Mouse (Mus musculus): ENCODE data around the gene Pdia5.

The Pdia5 gene

DNA sequence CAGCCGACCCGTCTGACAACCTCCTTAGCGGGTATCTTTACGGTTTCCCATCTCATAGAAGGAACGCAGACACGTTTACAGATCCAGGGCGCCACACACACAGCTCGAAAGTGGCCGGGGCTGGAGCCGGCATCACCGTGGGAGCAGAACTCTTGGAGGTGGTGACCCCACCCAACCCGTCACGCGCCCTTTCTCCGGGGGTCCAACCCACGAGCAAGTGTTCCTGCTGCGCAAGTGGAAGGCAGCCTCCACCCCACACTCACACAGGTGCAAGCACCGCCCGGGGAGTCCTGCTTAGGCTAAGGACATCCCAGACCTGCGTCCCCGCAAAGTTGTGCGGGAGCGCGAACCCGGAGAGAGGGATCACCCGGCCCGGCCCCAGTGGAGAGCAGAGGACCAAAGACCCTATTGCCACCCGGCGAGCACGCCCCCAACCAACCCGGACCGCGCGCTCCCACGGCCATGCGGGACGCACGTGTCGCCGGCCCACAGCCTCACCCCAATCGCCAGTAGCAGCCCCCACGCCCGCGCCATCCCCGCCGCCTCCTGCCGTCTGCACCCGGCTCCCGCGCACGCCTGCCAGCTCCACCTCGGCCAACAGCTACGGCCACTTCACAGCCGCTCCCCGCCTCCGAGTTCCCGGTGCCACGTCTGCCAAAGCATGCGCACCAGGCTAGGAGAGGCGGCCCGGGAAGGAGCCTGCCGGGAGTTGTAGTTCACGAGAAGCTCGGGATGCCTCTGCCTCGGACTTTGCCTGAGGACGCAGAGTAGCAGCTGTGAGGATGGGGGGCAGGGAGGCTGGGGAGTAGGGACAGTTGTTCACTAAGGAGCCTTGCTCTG is at the start of gene Pdia5:
Pdia5 (minus strand) TSS at position 643 of the 840 bp plus-strand sequence.
- DNase-seq (ENCODE audit: low read depth): peak; percentile 45

DNA sequence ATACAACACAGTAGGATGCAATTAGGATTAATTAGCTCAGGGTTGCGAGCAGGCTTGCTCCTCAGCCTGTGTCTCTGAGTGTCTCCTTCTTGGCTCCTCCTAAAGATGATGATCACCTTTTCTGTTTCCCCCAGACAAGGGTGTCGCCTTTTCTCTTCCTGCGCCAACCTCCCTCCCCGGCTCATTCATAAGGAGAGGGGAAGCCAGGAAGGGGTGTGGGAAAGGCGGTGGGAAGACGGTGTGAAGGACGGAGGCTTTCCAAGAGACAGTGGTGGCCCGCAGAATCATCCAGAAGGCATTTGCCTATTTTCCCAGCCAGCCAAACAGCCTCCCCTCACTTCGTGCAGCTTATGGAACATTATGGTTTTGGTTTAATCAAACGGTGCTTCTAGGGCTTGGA is 48.4 kb upstream of the Pdia5 start:
- DNase-seq (ENCODE audit: low read depth): no peak

DNA sequence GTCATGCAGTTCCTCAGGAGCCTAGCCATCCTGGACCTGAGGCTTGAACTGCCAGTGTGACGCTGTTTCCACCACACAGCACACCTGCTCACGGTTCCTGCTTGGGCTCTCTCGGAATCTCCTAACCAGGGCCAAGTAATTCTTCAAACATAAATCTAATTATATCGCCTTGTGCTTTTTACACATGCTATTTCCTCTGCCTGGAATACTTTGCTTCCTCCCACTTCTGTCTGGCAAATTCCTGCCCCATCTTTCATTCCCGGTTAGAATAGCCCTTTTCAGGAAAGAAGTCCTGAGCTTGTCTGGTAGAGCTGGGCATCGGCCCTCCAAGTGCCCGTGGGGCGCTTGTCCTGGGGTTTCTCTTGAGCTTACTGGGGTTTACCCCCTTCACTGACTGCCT is 47.0 kb upstream of the Pdia5 start:
- DNase-seq (ENCODE audit: low read depth): no peak

DNA sequence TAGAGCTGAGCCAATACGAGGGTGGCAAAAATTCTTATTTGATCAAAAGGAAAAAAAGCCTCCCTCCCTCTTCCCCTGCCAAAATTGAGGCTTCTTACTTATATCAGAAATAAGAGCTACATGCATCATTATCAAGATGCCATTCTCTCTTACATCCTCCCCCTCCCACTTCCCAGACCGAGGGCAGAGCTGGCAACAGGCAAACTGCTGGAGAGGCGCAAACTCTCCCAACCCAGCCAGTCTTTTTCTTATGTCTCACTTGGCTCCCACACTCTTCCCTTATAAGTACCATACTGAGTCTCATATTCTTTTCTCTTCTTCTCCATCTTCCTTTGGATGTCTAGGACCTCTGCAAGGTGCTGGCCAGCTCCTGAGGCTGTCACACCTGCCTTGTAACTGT is 44.0 kb upstream of the Pdia5 start:
- DNase-seq (ENCODE audit: low read depth): no peak

DNA sequence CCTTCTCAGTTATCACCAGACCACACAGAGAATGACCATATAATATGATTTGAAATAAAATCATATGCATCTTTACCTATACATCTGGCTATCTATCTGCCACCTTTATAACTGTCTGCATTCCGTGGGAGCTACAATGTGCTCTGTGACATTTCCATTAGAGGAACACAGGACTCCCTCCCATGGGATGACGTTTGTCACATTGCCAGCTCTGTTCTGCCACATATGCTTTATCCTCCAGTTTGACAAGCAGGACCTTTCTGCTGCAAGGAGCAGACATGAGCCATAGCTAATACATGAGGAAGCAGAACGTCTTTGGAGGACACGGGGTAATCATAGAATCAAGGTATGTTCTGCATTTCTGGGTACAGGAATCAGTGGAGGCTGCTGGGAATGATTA is 33.5 kb upstream of the Pdia5 start:
- no peak for DNase-seq (ENCODE audit: low read depth)

DNA sequence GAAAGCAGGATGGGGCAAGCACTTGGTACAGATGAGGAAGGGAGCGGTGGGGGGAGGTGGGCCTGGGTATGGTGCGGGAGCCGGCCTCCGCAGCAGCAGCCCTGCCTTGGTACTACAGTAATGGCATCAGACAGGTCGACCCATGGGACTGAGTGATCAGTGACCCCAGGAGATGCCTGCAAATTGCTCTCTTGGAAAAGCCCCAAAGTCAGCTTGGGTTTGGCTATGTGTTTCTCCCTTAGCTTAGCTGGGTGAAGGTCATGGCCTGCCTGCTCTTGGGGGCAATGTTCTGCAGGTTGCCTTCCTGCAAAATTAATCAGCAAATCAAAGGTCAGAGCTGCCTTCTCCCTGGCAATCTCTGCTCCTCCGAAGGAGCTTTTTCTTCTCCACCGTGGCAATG is 28.6 kb upstream of the Pdia5 start:
- DNase-seq (ENCODE audit: low read depth): no peak

DNA sequence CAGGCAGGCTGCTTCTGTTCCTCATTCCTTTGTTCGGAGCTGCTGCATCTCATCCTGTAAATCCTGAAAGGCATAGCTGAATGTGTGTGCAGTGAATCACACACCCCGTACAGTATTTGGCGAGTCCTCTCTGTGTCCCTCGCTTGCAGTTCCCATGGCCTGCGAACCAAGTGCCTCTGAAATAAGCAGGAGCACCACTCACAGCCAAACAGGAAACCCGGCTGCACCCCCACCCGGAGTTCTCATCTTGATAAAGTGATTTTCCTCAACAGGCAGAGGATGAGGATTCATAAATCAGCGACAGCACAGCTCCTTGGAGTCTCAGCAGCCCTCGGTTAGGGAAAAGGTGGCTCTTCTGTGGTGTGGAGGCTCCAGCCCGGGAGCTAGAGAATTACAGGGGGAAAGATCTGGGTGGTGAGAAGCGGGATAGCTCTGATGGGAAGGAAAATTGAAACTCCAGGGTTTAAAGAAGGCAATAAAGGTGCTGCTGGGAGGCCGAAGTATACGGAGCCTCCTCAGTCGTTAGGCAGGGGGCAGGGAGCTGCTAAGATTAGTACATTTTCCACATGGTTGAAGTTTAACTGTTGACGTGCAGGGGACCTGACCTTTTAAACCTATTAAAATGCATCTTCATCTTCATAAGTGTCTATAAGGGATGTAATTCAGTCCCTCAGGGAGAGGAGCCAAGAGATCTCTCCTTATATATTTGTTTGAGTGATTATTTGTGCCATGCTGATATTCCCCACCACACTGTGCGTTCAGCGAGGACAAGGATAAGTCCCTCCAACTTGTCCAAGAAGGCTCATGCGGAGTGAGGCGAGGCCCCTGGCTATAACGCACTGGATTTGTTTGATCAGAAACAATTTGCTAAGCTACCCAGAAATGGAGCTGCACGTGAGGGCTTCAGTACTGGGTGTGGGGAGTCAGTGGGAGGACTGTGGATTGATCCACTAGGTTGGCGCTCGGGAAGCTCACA is 27.6 kb upstream of the Pdia5 start:
- no peak for DNase-seq (ENCODE audit: low read depth)

DNA sequence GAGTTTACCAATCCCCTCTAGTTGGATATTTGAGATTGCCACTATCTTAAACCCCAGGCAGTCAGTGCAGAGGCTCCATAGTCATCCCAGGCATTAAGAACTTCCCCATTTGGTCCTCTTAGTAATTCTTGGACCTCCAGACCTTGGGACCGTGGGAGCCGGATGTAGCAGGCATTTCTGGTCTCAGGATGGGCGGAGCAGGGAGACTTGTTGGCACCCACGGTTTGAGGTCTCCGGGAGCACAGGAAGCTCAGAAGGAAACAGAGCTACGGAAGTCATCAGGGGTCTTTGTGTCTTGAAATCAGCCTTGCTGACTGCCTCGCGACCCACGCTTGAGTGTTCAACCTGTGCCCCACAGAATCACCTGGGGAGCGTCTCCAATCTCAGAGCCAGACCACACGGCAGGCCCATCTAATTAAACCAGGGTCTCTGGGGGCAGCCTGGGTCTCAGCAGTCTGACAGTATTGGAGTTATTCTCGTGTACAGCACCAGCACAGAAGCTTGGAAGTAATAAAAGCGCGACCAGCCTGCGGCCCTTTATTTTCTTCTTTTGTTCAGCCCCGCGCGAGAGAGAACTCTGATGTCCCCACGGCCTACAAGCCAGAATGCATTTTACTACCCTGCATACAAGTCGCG is 25.4 kb upstream of the Pdia5 start:
- no peak for DNase-seq (ENCODE audit: low read depth)

DNA sequence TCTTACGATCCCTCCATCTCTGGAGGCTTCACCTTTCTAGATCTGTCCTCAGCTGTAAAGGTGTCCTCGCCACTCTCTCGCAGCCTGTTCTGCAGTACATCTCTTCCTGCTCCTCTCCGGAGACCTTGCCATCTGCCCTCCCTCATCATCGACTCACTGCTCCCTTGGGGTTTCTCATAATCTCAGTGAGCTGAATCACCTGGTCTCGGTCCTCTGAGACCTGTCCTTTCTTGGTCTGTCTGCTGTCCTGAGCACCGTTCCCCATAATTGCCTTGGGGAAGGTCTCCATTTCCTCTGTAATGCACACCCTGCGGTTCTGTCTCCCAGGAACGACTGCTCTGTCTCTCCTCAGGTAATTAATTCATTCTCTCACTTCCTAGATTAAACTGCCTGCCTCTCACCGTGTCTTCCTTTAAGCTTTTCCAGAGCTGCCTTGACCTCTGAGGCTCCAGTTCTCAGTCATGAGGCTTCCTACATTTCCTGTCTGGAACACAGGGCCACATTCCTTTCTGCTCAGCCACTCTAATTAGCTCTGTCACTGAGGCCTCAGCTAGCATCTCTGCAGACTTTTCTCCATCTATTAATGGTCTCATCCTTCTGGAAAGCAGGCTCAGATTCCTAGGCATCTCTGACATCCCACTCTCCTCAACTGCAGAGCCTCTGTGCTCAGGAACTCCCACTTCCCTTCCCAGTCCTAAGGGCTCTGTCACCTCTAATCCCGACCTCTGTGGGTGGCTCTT is 18.8 kb upstream of the Pdia5 start:
- DNase-seq (ENCODE audit: low read depth): no peak

DNA sequence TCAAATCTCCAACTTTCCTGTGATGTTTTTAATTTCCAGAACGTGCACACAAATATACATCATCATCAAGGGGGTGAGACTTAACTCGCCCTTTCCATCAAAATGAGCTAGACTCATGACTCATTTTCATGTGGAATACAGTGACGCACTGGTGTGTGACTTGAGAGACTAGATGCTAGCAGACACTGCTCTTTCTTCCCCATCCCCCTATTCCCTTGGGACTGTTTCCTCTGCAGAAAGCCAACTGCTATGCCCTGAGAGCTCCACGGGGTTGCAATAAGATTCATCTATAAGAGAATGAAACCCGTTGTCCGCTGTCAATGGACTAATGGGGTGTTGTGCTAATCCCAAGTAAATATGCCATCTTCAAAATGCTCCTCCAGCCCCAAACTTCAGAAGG is 17.9 kb upstream of the Pdia5 start:
- DNase-seq (ENCODE audit: low read depth): no peak

DNA sequence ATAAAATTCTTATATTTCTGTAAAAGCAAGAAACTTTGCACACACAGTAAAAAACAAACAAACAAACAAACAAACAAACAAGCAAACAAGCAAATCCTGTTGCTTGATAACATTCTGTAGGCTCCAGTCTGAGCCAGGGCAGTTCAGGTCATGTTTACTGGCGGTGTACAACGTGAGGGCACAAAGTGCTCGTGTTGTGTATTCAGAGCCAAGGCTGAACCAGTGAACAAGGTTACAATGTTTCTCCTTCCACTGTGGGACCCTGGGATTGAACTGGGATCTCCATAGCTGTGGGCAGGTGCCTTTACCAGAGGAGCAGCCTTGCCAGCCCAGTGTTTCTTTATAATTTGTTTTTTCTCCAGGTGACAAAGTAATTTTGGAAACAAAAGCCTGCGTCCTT is 15.1 kb upstream of the Pdia5 start:
- no peak for DNase-seq (ENCODE audit: low read depth)

DNA sequence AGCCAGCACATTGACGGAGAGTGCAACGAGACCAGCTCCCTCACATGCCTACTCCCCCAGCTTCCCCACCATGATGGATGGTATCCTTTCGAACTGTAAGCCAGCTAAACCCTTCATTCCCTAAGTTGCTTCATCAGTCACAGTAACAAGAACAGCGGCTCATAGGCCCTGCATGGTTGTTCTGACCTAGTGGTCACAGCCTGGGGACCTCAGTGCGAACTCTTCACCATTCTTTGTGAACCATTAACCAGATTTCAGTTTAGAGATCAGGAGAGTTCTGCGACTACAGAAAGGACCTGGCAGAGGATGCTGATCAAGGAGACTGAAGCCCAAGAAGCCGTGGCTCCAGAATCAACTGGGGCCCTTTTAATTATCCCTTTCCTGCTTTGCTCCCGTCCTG is 13.6 kb upstream of the Pdia5 start:
- no peak for DNase-seq (ENCODE audit: low read depth)

DNA sequence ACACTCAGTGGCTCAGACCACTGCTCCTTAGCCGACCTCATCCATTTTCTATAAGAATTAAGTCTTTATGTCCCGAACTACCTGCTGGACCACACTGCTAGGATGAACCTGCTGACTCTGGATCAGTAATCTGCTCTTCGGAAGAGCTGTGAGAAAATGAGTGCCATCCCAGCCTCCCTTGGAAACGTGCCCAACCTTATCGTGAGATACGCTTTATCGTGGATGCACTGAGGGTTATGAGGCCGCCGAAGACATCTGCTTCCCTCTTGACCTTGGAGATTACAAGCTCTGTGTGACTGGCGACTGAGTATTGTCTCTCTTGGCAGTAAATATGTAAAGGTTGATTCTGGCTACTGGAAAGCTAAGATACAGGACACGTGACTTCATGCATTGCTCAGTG is 11.8 kb upstream of the Pdia5 start:
- DNase-seq (ENCODE audit: low read depth): no peak

DNA sequence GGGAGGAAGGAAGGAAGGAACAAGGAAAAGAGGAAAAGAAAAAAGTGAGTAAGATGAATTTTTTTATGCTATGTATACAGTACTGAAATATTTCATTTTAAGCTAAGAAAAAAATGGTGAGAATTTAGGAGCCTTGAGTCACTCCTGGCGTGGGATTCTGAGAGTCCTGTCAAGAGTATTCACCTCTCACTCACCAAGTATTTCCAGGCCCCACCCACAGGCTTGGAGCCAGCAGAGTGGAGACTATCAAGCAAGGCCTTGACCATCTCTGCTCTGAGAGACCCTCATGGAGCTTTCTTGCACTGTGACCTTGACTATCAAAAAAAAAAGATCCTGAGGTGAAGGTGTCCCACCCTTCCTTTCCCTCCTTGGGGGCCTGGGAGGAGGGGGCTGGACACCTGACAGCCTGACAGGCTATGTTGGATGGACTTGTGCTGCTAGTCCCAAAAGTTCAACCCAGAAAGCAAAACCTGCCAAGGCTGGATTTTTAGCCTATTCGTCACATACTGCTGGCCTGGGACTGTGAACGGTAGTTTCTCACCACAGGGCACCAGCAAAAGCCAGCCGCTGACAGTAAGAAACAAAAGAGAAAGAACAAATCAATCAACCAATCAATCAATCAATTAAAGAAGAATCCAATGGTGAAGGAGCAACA is 10.6 kb upstream of the Pdia5 start:
- DNase-seq (ENCODE audit: low read depth): no peak

DNA sequence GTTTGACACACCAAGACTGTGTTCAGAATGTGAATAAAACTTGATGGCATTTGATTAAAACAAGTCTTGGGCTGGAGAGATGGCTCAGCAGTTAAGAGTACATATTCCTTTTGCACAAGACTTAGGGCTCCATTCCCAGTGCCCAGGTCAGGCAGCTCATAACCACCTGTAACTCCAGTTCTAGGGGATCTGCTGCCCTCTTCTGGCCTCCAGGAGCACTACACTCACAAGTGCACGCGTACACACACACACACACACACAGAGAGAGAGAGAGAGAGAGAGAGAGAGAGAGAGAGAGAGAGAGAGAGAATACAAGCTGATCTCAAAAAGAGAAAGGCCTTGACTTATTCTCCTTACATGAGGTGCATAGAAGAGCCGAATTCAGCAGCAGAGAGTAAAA is 9.7 kb upstream of the Pdia5 start:
- no peak for DNase-seq (ENCODE audit: low read depth)

DNA sequence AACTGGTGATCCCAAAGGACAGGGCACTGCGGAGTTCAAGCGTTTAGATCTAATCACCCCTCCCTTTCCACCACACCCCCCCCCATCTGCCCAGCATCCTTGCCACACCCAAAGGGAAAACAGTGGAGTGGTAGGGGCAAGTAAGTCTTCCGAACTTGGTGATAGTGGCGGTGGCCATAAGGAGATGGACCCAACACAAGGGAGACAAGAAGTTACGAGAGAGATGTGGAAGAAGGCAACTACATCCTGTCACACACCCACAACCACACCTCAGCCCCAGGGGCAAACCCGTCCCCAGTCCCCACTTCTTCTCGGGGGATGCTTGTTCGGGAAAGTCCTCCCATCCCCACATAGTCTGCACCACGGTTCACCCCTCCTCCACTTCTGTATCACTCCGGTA is 880 bp downstream of the Pdia5 start:
- DNase-seq (ENCODE audit: low read depth): no peak

DNA sequence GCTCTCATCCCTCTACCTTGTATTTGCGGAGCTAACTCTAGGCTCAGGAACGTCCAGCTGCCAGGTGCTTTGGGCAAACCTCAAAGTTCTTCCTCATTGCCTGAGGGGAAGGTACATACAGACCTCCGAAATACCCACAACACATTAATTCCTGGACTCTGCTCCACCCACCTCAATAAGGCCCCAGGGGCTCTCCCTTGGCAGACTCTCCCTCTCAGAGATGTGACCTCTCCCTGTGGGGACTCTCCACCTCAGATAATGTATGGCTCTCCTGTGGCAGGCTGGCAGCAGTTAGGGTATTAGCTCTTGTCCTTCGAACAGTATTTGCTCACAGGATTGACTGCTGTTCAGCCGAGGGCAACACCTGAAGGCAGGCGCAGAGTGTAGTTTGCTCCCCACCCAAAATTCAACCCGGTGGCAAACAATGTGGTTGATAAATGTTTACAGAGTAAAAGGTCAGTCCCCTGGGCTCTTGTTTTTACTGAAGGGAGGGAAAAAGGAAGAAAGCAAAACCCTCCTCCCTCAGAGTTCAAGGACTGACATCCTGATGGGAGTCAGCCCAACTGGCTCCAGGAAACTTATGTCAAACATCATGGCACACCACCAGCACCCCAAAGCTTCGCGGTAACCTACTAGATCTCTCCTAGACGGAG is 1.5 kb downstream of the Pdia5 start:
- no peak for DNase-seq (ENCODE audit: low read depth)

DNA sequence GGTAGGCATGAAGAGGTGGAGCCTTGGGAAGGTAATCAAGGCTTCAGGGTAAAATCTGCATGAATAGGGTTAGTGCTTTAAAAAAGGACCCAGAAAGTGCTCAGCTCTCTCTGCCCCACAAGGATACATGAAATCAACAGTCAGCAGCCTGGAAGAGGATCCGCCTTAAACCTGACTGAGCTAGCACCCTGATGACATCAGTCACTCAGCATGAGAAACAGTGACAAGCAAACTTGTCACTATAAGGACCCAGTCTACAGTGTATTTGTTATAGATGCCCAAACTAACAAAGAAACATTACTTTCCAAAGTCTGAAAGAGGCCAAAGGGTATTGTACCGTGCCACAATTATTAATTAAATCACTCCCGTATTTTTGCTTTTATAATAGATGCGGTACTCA is 2.9 kb downstream of the Pdia5 start:
- DNase-seq (ENCODE audit: low read depth): no peak

DNA sequence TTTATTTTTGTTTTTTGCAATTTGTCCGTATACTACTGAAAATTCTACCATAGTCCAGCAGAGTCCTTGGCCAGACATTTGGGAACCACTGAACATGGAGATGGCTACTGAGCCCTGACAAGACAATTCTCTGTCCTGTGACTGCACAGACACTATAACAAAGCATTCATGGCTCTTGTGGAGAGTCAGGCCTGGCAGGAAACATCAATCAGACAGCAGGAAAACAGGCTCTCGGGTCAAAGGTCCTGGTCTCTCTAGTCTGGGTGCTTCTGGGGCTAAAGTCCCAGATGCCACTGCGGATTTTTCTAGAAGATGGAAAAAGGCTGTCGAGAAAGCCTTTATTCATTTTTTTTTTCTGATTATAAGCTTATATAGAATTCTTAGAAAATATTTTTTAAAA is 3.6 kb downstream of the Pdia5 start:
- DNase-seq (ENCODE audit: low read depth): no peak

DNA sequence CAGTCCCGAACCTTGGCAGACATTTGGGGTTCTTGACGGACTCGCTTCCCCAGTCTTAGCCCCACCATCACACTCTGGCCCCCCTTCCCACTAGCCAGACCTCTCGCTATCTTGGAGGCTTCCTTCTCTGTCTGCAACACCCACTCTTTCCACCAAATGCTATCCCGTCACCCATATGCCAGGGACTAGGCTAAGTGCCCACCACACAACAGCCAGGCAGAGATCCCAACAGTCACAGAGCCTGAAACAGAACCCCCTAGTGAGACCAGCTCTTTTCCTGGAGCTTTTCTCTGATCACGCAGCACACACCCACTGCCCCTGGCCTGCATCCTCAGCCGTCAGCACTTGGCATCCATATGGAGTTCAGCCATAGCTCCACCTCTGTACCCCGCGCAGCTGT is 5.0 kb downstream of the Pdia5 start:
- DNase-seq (ENCODE audit: low read depth): no peak

Measured in c-Kit-positive CD71-positive TER-119-negative erythroid progenitor cells, embryonic 14.5 days (primary cell).